26 mouse cellular contexts compared by ENCODE assay signal in the genomic region with DNA sequence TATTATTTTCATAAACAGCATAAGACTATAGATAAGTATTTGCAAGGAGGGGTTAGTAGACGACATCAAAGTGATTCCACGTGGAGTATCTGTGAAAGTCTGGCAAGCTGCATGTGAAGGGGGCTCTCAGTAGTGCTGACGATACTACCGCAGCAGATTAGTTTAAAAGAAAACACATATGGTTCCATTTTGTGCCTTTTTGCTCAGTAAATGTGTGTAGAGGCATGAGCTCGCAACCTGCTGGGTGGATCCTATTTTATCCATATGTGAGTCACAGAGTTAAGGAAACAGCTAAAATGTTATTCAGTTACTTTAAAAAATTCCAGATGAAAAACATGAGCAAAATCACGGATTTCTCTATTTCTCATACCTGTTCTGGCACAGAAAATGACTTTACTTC.
A peak's percentile ranks its signal among the peaks of the same experiment; 100 is the strongest.
DNase-seq lines count a peak whose midpoint lies in the region; ATAC-seq and TF ChIP-seq lines count a peak whose summit lies in the region.
"Had no signal": no experiment of that assay in that cellular context is flagged by ENCODE, and none has a peak within 500 bp of the region (broad histone marks: within the 10 kb centered on the region; RNA-seq: fewer than 3 reads in every experiment).

No protein-coding gene starts in this region.

- H3K4me2 ChIP-seq in limb, embryonic 14.5 days (replicated peaks; ENCODE audit: low read depth, low read length, severe bottlenecking), result no peak overlapping the region
- H3K4me2 ChIP-seq: forebrain, embryonic 12.5 days; heart, embryonic 15.5 days; hindbrain, embryonic 15.5 days; limb, embryonic 12.5 days; liver, embryonic 13.5 days; midbrain, embryonic 15.5 days; neural tube, embryonic 12.5 days had no signal

- ATAC-seq in limb, embryonic 14.5 days (ENCODE audit: low FRiP score, low read depth), result no peak
- ATAC-seq: midbrain, embryonic 15.5 days had no signal

- no peaks in the 10 kb centered on the region for H3K36me3 ChIP-seq in limb, embryonic 14.5 days (ENCODE audit: control insufficient read depth, insufficient read depth, low read length)
- H3K36me3 ChIP-seq: forebrain, embryonic 12.5 days; heart, embryonic 15.5 days; hindbrain, embryonic 15.5 days; limb, embryonic 12.5 days; liver, embryonic 13.5 days; midbrain, embryonic 15.5 days; neural tube, embryonic 12.5 days had no signal

- no peak overlapping the region for H3K27ac ChIP-seq in limb, embryonic 14.5 days (replicated peaks; ENCODE audit: low read depth, low read length)
- H3K27ac ChIP-seq: forebrain, embryonic 12.5 days; gastrocnemius, adult 2 months; heart, embryonic 15.5 days; hindbrain, embryonic 15.5 days; limb, embryonic 12.5 days; liver, embryonic 13.5 days; midbrain, embryonic 15.5 days; neural tube, embryonic 12.5 days; stomach, postnatal 0 days had no signal

- no peaks in the 10 kb centered on the region for H3K9me3 ChIP-seq in limb, embryonic 14.5 days (ENCODE audit: control insufficient read depth, low read length)
- H3K9me3 ChIP-seq: forebrain, embryonic 12.5 days; heart, embryonic 15.5 days; hindbrain, embryonic 15.5 days; limb, embryonic 12.5 days; liver, embryonic 13.5 days; megakaryocyte, embryonic 14.5 days; midbrain, embryonic 15.5 days; neural tube, embryonic 12.5 days had no signal

- H3K9ac ChIP-seq in limb, embryonic 14.5 days (ENCODE audit: low read depth, low read length, severe bottlenecking), result no peak overlapping the region
- H3K9ac ChIP-seq: forebrain, embryonic 12.5 days; heart, embryonic 15.5 days; hindbrain, embryonic 15.5 days; limb, embryonic 12.5 days; liver, embryonic 13.5 days; midbrain, embryonic 15.5 days; neural tube, embryonic 12.5 days had no signal

- H3K4me1 ChIP-seq in limb, embryonic 14.5 days (ENCODE audit: control insufficient read depth, insufficient read depth, low read length), result no peaks in the 10 kb centered on the region; the same call in 1 of the 2 replicates
- H3K4me1 ChIP-seq: forebrain, embryonic 12.5 days; heart, embryonic 15.5 days; hindbrain, embryonic 15.5 days; liver, embryonic 13.5 days; megakaryocyte, embryonic 14.5 days; midbrain, embryonic 15.5 days; neural tube, embryonic 12.5 days had no signal

- 20% methylated on average over 6 of the region's 6 CpGs for WGBS in limb, embryonic 14.5 days

- TF ChIP-seq POLR2A in limb, embryonic 14.5 days (IDR thresholded peaks at IDR 0.05; ENCODE audit: borderline replicate concordance, extremely low read depth, insufficient read depth, insufficient read length), result no peak

- peak; percentile 13 to 38 for DNase-seq in frontal cortex, postnatal 36 days (ENCODE audit: low spot score in 2 of 2)
- DNase-seq in frontal cortex, postnatal 10 days (ENCODE audit: low spot score in 2 of 2), result no peak
- peak; percentile 62 for DNase-seq in brain, adult 2 months (ENCODE audit: low read depth, low spot score)
- peak; percentile 53 for DNase-seq in embryo, embryonic 11 days
- peak; percentile 67 for DNase-seq in limb, embryonic 14.5 days (ENCODE audit: low spot score)
- no peak for DNase-seq in gastrocnemius, postnatal 25 days
- no peak for DNase-seq in cerebellum, postnatal 14 days
- DNase-seq: adrenal gland, postnatal 25 days; cerebellum, adult 11 months; cerebellum, adult 9-11 months; gastrocnemius, adult 2 months; heart, postnatal 4 days; kidney, adult 8-10 months; kidney, postnatal 10 days; liver, embryonic 13.5 days; lung, adult 2 months; lung, postnatal 36 days had no signal

- no peaks in the 10 kb centered on the region for H3K27me3 ChIP-seq in limb, embryonic 14.5 days (ENCODE audit: control insufficient read depth, insufficient read depth, low read length)
- H3K27me3 ChIP-seq: forebrain, embryonic 12.5 days; heart, embryonic 15.5 days; hindbrain, embryonic 15.5 days; limb, embryonic 12.5 days; liver, embryonic 13.5 days; megakaryocyte, embryonic 14.5 days; midbrain, embryonic 15.5 days; neural tube, embryonic 12.5 days had no signal

- H3K4me3 ChIP-seq in limb, embryonic 14.5 days (replicated peaks; ENCODE audit: low read length), result no peak overlapping the region
- H3K4me3 ChIP-seq: erythroblast, embryonic 14.5 days; forebrain, embryonic 12.5 days; gastrocnemius, adult 2 months; heart, embryonic 15.5 days; hindbrain, embryonic 15.5 days; limb, embryonic 12.5 days; liver, embryonic 13.5 days; megakaryocyte, embryonic 14.5 days; midbrain, embryonic 15.5 days; neural tube, embryonic 12.5 days had no signal

Comparison
In these comparisons a context has a peak if more than half of its experiments do, and no peak if none do; other contexts are left out.
1. DNase-seq: peak in frontal cortex, postnatal 36 days (2 of 2), brain, adult 2 months (single experiment), embryo, embryonic 11 days (single experiment) and limb, embryonic 14.5 days (single experiment); none in frontal cortex, postnatal 10 days (0 of 2), gastrocnemius, postnatal 25 days (single experiment) and cerebellum, postnatal 14 days (0 of 2).